Mouse (Mus musculus): ENCODE results near the gene Irf3.

DNA sequence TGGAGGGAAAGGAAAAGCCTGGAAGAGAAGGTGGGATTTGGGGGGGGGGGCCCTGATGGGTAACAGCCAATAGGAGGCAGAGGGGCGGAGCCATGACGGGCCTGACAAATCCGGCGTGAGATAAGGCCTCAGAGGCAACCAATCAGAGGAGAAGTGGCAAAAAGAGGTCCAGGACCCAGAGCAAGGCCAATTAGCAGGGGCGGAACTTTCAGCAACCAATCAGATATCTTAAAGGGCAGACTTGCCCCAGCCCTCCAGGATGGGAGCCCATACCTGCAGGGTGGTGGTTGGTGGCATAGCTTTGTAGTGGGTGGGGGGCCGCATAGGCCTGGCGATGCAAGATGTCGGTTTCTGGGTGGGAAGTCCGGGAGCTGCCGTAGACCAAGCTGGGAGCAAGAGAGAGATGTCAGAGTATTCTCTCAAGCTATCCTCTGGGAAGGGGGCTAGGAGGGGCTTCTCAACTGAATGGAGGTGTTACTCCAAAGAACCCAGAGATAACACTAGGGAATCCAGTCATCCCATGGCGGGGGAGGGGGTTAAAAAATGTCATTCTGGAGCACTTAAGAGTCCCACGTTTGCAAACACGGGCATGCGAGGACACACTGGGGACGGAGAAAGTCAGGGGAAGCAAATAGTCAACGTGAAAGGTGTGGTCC is 53.6 kb downstream of the Irf3 start:
- TF ChIP-seq CTCF (IDR thresholded peaks at IDR 0.05; ENCODE audit: control insufficient read depth, insufficient read depth, insufficient replicate concordance, low read depth, low read length) (no peak), POLR2A (IDR thresholded peaks at IDR 0.05; ENCODE audit: control insufficient read depth, low read depth, low read length) (no peak)
